Mouse (Mus musculus) neural tube, embryonic 14.5 days (tissue): ENCODE data around the gene Slc46a1. TPM values are rescaled to one million over a fixed set of nuclear protein-coding genes. Genes with fewer than 3 reads are reported as not detected.

Source experiments
- ATAC-seq: fragments of 200-750 bp; cut with Nextera tagmentation; 2 replicates; pipeline ENCODE4 v1.8.0; 2017; ENCODE audit warnings: low read depth, mild to moderate bottlenecking, moderate TSS enrichment, moderate library complexity
- H3K27ac ChIP-seq: fragments of 300-500 bp; sonication (generic); 2 replicates; pipeline ENCODE4 v1.5.1; 2014; ENCODE audit warnings: low read depth, mild to moderate bottlenecking, control low read depth, low read length, moderate library complexity, mixed read lengths
- H3K27me3 ChIP-seq: fragments of 300-500 bp; sonication (generic); 2 replicates; pipeline ENCODE4 v1.6.1; 2014; ENCODE audit warnings: low read length; ENCODE audit not compliant: control insufficient read depth, insufficient read depth
- H3K36me3 ChIP-seq: fragments of 300-500 bp; sonication (generic); 2 replicates; pipeline ENCODE4 v1.6.1; 2014; ENCODE audit warnings: low read length, mixed read lengths; ENCODE audit not compliant: control insufficient read depth, insufficient read depth
- H3K4me1 ChIP-seq: fragments of 300-500 bp; sonication (generic); 2 replicates; pipeline ENCODE4 v1.6.1; 2014; ENCODE audit warnings: low read length; ENCODE audit not compliant: control insufficient read depth, insufficient read depth
- H3K4me2 ChIP-seq: fragments of 300-500 bp; sonication (generic); 2 replicates; pipeline ENCODE4 v1.6.1; 2014; ENCODE audit warnings: mild to moderate bottlenecking, low read depth, low read length, control low read depth
- H3K4me3 ChIP-seq: fragments of 300-500 bp; sonication (generic); 2 replicates; pipeline ENCODE4 v1.5.1; 2014; ENCODE audit warnings: low read depth, low read length, control low read depth, mixed read lengths
- H3K9ac ChIP-seq: fragments of 300-500 bp; sonication (generic); replicated peaks from 2 replicates; pipeline ENCODE4 v1.6.1; 2014; ENCODE audit warnings: low read depth, mild to moderate bottlenecking, control low read depth, low read length, mixed read lengths
- H3K9me3 ChIP-seq: fragments of 300-500 bp; sonication (generic); 2 replicates; pipeline ENCODE4 v1.6.1; 2016; ENCODE audit warnings: low read length; ENCODE audit not compliant: control insufficient read depth
- WGBS: fragments of 180-500 bp; shearing (Covaris S2); extraction: QIAGEN DNeasy Blood & Tissue Kit; methylation state at CpG from one replicate; pipeline ENCODE4 v1.1.7; 2014; 5-methylcytosine and 5-hydroxymethylcytosine counted together
- polyA plus RNA-seq: library from polyadenylated mRNA; unstranded; fragments of >200 nt; fragmentation: Nextera tagmentation; extraction: Ambion mirVana; gene quantifications from 2 replicates; pipeline ENCODE4 v1.2.1, GENCODE M21; 2014

Slc46a1 gene
- polyA plus RNA-seq, 1 experiment from 2014 or later, result 26.1 TPM

DNA sequence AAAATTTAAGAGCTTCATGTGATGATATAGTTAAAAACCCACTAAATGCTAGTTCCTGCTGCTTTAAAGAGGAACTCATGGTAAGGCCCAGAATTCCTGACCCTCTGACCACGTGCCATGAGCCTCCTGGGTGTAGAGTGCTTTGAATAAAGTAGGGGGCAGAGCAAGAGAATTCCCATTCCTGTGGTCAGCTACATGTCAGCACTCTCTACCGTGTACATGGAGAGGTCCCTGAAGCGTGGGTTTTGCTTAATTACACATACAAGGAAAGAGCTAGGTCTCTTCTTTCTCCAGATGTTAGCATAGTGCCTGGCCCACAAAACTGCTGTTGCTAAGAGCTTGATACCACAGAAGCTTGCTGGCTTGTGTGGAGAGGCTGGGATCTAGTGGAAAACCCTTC is 39.9 kb downstream of the Slc46a1 start:
- Histone ChIP-seq H3K4me2 (no peak overlapping the region), H3K9ac (no peak overlapping the region), H3K27me3 (no peaks in the 10 kb centered on the region), H3K27ac (no peak overlapping the region), H3K4me3 (no peak overlapping the region), H3K4me1 (no peaks in the 10 kb centered on the region), H3K9me3 (no peaks in the 10 kb centered on the region), H3K36me3 (peaks cover 14% of the 10 kb centered on the region)
- 86% methylated on average over 3 of the region's 3 CpGs for WGBS
- no peak for ATAC-seq

DNA sequence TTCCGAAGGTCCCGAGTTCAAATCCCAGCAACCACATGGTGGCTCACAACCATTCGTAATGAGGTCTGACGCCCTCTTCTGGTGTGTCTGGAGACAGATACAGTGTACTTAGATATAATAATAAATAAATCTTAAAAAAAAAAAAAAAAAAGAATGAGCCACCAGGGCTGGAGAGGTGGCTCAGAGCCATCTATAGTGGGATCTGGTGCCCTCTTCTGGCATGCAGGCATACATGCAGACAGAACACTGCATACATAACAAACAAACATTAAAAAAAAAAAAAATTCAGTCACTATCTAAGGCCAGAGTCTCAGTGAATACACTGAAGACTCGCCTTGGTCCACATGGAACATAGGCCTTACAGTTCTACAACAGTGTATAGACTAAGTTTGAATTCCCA is 43.7 kb downstream of the Slc46a1 start:
- no peak overlapping the region for H3K27ac ChIP-seq
- 86% methylated on average over 5 of the region's 5 CpGs for WGBS
- H3K9me3 ChIP-seq, result no peaks in the 10 kb centered on the region
- H3K4me2 ChIP-seq, result no peak overlapping the region
- ATAC-seq, result no peak
- no peaks in the 10 kb centered on the region for H3K27me3 ChIP-seq
- peaks cover 13% of the 10 kb centered on the region for H3K4me1 ChIP-seq
- H3K4me3 ChIP-seq, result no peak overlapping the region
- no peak overlapping the region for H3K9ac ChIP-seq
- peaks cover 14% of the 10 kb centered on the region for H3K36me3 ChIP-seq

DNA sequence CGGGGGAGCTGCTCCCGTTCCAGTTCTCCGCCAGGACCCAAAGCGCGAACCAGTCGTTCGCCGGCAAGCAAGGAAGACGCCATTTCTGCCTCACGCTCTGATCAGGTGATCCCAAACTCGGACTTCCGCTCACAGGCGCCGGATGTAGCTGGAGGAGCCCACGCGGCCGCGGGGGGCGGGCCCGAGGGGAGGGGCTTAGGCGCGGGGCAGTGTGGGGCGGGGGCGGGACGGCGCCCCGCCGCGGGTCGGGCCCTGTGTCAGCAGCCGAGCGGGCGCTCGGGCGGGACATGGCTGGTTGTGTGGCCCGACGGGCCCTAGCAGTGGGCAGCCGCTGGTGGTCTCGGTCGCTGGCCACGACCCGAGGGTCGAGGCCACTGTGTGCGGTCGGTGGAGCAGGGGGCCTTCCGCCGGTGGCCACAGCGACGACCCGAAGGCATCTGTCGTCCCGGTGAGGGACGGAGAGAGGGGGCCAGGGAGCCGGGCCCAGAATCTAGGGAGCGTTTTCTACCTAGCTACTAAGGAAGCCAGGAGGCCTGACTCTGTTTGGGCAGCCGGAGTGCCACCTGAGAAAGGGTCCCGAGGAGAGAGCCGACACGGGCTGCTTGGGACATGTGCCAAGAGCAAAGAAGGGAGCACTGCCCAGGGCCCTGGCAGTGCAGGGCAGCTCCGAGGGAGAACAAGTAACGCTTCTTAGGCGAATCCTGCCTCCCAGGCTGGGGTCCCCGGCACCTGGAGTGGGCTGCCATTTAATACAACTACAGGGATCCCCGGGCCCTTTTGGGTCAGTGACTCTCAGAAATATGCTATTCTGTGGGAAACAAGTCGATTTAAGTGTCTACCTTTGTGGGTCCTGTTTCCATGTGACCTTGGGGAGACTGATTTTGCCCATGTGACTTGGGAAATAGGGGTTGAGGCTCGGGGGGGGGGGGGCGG is 46.8 kb downstream of the Slc46a1 start, which contains the start of the genes Tmem199 and Poldip2:
Gene Tmem199 (minus strand): TSS at position 148 of the 933 bp plus-strand sequence.
Gene Poldip2 (plus strand): TSS at position 169 of the 933 bp plus-strand sequence.
- Histone ChIP-seq H3K4me3 (peak within 1 kb of the TSS; percentile 97), H3K9ac (peak within 1 kb of the TSS; percentile 86), H3K36me3 (peaks cover 19% of the 10 kb centered on the region), H3K27ac (peak within 1 kb of the TSS; percentile 80), H3K27me3 (no peaks in the 10 kb centered on the region), H3K4me2 (peak within 1 kb of the TSS; percentile 97), H3K4me1 (peaks cover 13% of the 10 kb centered on the region), H3K9me3 (no peaks in the 10 kb centered on the region)
- ATAC-seq, result peak; percentile 96
- WGBS, result 2% methylated on average over 61 of the region's 67 CpGs

DNA sequence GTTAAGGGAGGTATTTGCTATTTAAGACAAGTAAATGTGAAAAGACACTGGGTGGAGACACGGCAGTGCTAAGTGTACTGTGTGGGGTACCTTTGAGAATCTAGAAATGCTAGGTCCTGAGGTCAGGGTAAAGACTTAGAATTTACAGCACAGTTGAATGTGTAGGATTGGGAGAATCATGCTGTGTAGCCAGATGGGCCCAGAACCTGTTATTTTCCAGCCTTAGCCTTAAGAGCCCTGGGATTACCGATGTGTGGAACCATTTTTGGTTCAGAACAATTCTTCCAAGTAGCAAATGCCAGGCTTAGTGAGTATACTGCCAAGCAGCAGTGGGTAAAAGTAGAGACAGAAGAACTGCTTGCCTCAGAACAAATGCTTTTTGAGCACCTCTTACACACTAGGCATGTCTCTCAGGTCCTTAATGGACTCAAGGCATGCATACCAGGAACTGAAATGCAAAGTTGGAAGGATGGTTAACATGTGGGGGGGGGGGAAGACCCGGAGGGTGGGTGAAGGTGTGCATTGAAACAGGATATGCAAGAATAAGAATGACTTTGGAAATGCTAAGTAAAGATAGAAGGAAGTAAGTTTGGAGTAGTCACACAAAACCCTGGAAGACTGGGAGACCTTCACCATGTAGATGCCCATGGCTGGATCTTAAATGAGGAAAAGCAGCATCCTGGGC is 47.8 kb downstream of the Slc46a1 start:
- Histone ChIP-seq H3K9me3 (no peaks in the 10 kb centered on the region), H3K27me3 (no peaks in the 10 kb centered on the region), H3K36me3 (peaks cover 25% of the 10 kb centered on the region), H3K4me3 (peak overlapping the region; percentile 97), H3K9ac (peak overlapping the region; percentile 86; the same call in 1 of the 2 replicates), H3K4me1 (peaks cover 13% of the 10 kb centered on the region), H3K4me2 (peak overlapping the region; percentile 97), H3K27ac (no peak overlapping the region)
- 78% methylated on average over 3 of the region's 3 CpGs for WGBS
- ATAC-seq, result no peak

DNA sequence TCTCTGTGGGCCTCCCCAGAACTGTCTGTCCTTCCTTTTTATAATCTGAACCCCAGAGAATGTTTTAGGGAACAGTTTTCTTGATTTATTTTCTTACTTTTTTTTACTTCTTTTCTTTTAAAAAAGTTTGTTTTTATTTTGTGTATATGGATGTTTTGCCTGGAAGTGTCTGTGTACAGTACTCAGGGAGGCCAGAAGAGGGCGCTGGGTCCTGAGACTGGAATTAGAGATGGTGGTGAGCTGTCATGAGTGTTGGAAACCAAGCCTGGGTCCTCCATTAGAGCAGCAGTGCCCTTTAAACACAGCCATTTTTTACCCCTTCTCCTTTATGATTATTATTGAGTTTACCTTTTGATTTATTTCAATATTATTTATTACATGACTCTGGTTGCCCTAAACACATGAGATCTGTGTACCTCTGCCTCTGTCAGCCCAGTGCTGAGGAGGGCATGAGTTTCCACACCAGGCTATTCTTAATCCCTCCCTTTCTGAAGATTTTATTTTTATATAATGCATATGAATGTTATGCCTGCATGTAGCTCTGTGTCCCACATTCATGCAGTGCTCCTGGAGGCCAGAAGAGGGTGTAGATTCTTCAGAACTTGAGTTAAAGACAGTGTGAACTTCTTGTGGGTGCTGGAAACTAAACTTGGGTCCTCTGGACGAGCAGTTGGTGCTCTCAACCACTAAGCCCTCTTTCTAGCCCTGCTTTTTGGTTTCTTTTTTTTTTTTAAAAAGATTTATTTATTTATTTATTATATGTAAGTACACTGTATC is 50.2 kb downstream of the Slc46a1 start:
- H3K4me1 ChIP-seq, result peaks cover 13% of the 10 kb centered on the region
- no peak overlapping the region for H3K4me2 ChIP-seq
- no peak overlapping the region for H3K4me3 ChIP-seq
- no peaks in the 10 kb centered on the region for H3K27me3 ChIP-seq
- peaks cover 31% of the 10 kb centered on the region for H3K36me3 ChIP-seq
- no peak for ATAC-seq
- H3K27ac ChIP-seq, result no peak overlapping the region
- H3K9ac ChIP-seq, result no peak overlapping the region
- H3K9me3 ChIP-seq, result no peaks in the 10 kb centered on the region
- WGBS, result 68% methylated on average over 2 of the region's 2 CpGs

DNA sequence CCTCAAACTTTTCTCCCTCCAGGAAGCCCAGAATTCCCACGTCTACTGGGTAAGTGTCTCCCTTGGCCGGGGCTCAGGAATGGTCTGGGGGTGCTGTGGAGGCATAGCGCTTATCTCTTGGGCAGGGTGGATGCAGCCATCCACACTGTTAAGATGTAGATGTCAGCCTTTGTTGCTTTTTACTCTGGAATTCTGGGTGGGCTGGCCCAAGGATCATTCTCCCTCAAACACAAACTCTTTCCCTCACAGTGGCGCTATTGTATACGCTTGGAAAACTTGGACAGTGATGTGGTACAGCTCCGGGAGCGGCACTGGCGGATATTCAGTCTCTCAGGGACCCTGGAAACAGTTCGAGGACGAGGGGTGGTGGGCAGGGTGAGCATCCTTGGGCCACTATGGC is 53.4 kb downstream of the Slc46a1 start:
- Histone ChIP-seq H3K4me2 (no peak overlapping the region), H3K36me3 (peaks cover 59% of the 10 kb centered on the region), H3K27me3 (no peaks in the 10 kb centered on the region), H3K9ac (no peak overlapping the region), H3K27ac (no peak overlapping the region), H3K9me3 (no peaks in the 10 kb centered on the region), H3K4me3 (no peak overlapping the region), H3K4me1 (no peaks in the 10 kb centered on the region)
- no peak for ATAC-seq
- 92% methylated on average over 10 of the region's 10 CpGs for WGBS

Other genes with a start within 250 kb of the Slc46a1 start
- gene Sdf2, start 220.0 kb upstream of the Slc46a1 start, polyA plus RNA-seq, result 98.1 and 107 TPM in 2 replicates
- 22.3 and 32.0 TPM in 2 replicates for gene Supt6, start 219.7 kb upstream of the Slc46a1 start, polyA plus RNA-seq
- gene 2610507B11Rik, start 203.9 kb upstream of the Slc46a1 start, polyA plus RNA-seq, result 63.2 and 73.7 TPM in 2 replicates
- gene BC030499, start 174.9 kb upstream of the Slc46a1 start, polyA plus RNA-seq, result 0.08 and 0.30 TPM in 2 replicates
- gene Spag5, start 164.2 kb upstream of the Slc46a1 start, polyA plus RNA-seq, result 3.4 and 3.5 TPM in 2 replicates
- gene Aldoc, start 142.7 kb upstream of the Slc46a1 start, polyA plus RNA-seq, result 245 and 350 TPM in 2 replicates
- gene Pigs, start 137.3 kb upstream of the Slc46a1 start, polyA plus RNA-seq, result 71.4 and 80.0 TPM in 2 replicates
- gene Unc119, start 122.2 kb upstream of the Slc46a1 start, polyA plus RNA-seq, result 74.8 and 91.5 TPM in 2 replicates
- not detected in 2 replicates for gene Foxn1, start 79.1 kb upstream of the Slc46a1 start, polyA plus RNA-seq
- not detected in 2 replicates for gene Slc13a2, start 43.5 kb upstream of the Slc46a1 start, polyA plus RNA-seq
- gene Sarm1, start 32.1 kb downstream of the Slc46a1 start, polyA plus RNA-seq, result 54.3 and 56.1 TPM in 2 replicates
- 91.3 and 227 TPM in 2 replicates for gene Vtn, start 33.4 kb downstream of the Slc46a1 start, polyA plus RNA-seq
- not detected in 2 replicates for gene Sebox, start 37.8 kb downstream of the Slc46a1 start, polyA plus RNA-seq
- gene Tmem199, start 46.5 kb downstream of the Slc46a1 start, polyA plus RNA-seq, result 104 and 108 TPM in 2 replicates
- 169 and 191 TPM in 2 replicates for gene Poldip2, start 46.5 kb downstream of the Slc46a1 start, polyA plus RNA-seq
- 49.3 and 55.0 TPM in 2 replicates for gene Tnfaip1, start 70.6 kb downstream of the Slc46a1 start, polyA plus RNA-seq
- gene Ift20, start 70.7 kb downstream of the Slc46a1 start, polyA plus RNA-seq, result 122 and 124 TPM in 2 replicates
- gene Tmem97, start 85.1 kb downstream of the Slc46a1 start, polyA plus RNA-seq, result 38.0 and 43.0 TPM in 2 replicates
- 29.4 and 31.2 TPM in 2 replicates for gene Nlk, start 231.7 kb downstream of the Slc46a1 start, polyA plus RNA-seq